Mouse (Mus musculus): ENCODE measurements around the gene Gatd1.
"Not testable (repeated sequence)": the region's sequence is repeated elsewhere in the genome, so short reads cannot be mapped to it uniquely, and the experiment has no call there.

Gatd1 gene

GRCm38 (mm10) chr7:141413809-141414584 is at the start of gene Gatd1:
Gene Gatd1, minus strand, starts transcription at chr7:141414136.
- DNase-seq (ENCODE audit: low spot score): peak; percentile 96

GRCm38 (mm10) chr7:141462333-141462821 is 48.4 kb upstream of the Gatd1 start:
- no peak for DNase-seq (ENCODE audit: low spot score)

DNA sequence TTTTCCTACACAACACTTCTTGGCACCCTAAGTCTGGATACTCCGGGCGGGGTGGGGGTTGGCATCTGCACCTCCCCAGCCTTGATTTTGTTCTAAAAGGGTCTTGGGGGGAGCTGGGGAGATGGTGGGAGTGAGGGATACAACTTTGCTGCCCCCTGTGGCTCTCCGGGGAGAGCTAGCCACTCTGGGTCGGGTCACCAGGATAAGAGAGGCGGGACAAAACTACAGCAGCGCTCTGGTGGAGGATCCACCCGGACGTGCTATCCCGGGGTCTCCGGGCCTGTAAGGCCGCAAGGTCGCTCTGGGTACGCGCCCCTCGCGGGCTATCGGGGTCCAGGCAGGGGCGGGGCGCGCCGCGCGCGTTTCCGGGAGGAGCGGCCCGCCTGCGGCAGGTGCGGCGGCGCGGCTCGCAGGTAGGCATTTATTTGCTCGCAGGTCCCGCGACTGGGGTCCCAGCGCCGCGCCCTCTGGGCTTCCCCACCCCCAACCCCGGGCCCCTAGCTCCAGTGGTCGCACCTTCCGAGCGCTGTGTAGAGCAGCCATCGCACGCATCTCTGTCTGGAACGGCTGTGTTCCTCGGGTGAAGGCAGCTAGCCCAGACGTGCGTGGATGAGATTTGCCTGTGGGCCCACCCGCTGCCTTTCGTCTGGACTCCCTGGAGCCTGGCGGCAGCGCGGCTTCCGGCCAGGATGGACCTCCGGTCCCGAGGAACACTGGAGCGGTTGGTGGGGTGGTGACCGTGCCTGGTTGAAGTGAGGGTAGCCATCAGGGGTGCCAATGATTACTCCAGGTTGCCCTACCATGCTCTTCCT is 47.8 kb upstream of the Gatd1 start:
- no peak for DNase-seq (ENCODE audit: low spot score)

DNA sequence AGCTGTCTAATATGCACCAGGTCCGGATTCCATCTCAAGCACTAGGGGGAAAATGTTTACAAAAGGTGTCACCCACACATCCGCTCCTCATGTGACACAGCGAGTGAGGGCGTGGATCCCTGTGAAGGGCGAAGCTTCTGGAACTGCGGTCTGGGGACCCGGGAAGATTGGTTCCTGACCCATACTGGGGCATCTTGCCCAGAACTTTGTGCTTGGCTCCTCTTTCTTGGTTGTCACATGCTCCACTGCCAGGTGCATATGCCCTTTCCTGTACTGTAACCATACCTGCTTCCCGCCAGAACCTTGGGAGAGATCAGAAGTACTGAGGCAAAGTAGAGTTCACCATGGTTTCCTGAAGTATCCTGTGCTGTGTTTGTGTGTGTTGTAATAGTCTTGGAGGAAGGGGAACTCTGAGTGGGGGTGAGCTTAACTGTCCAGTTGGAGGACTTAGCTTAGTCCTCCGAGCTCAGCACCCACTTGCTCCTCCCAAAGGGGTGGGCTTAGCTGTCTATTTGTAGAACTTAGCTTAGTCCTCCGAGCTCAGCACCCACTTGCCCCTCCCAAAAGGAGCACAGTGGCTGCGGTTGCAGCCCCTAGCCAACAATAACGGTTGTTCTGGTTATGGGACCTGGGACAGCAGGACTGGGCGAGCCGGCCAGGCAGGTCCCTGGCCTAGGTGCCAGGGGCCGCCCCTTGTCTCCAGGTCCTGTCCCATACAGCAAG is 46.6 kb upstream of the Gatd1 start, which contains the start of gene Cracr2b:
Cracr2b (plus strand) TSS at position 704 of the 723 bp plus-strand sequence.
- no peak for DNase-seq (ENCODE audit: low spot score)

- no peak for DNase-seq (ENCODE audit: low spot score)
Observed at GRCm38 (mm10) chr7:141460001-141460390, 46.1 kb upstream of the Gatd1 start.

DNA sequence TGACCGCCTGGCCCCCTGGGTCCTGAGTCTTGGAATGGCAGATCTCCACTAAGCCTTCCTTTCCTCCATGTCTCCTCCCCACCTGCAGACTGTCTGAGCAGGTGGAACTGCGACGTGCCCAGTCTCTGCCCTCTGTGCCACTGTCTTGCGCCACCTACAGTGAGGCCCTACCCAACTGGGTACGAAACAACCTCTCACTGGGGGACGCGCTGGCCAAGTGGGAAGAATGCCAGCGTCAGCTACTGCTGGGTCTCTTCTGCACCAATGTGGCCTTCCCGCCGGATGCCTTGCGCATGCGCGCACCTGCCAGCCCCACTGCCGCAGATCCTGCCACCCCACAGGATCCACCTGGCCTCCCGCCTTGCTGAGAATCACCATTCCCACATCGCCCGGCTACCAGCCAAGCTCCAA is 45.4 kb upstream of the Gatd1 start:
- DNase-seq (ENCODE audit: low spot score): no peak

DNA sequence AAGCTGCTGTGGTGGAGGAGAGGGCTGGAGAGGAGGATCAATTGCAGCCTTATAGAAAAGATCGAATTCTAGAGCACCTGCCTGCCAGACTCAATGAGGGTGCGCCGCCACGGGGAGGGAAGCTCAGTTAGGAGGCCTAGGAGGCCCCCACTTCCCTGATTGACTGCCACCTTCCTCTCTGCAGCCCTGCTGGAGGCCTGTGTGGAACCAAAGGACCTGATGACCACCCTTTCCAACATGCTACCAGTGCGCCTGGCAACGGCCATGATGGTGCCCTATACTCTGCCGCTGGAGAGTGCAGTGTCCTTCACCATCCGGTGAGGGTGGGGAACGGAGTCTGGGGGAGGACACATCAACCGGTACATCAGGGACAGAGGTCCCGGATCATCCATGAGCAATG is 44.7 kb upstream of the Gatd1 start:
- DNase-seq (ENCODE audit: low spot score): no peak

DNA sequence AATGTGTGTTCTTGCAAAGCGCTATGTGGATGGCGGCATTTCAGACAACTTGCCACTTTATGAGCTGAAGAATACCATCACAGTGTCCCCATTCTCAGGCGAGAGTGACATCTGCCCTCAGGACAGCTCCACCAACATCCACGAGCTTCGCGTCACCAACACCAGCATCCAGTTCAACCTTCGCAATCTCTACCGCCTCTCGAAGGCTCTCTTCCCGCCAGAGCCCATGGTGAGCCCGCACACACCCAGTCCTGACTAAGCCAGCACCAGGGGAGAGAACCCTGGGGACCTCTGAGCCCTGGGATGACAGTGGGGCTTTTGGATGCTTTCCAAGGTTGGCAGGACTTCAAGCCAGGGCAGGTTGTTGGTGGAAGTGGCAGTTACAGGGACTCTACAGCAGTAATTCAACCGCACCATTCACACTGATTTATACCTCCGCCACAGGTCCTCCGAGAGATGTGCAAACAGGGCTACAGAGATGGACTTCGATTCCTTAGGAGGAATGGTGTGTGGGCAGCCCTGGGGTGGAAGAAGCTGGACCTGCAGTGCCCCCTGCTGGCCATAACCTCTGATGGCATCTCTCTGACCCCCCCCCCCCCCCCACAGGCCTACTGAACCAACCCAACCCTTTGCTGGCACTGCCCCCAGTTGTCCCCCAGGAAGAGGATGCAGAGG is 44.2 kb upstream of the Gatd1 start:
- no peak for DNase-seq (ENCODE audit: low spot score)

DNA sequence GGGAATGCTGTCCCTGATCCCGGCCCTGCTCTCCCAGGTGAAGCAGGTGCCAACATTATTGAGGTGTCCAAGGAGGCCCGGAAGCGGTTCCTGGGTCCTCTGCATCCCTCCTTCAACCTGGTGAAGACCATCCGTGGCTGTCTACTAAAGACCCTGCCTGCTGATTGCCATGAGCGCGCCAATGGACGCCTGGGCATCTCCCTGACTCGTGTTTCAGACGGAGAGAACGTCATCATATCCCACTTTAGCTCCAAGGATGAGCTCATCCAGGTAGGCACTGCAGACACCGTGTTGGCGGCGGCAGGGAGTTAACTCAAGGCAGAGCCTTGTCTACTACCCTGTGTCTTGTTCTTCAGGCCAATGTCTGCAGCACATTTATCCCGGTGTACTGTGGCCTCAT is 43.3 kb upstream of the Gatd1 start:
- no peak for DNase-seq (ENCODE audit: low spot score)

DNA sequence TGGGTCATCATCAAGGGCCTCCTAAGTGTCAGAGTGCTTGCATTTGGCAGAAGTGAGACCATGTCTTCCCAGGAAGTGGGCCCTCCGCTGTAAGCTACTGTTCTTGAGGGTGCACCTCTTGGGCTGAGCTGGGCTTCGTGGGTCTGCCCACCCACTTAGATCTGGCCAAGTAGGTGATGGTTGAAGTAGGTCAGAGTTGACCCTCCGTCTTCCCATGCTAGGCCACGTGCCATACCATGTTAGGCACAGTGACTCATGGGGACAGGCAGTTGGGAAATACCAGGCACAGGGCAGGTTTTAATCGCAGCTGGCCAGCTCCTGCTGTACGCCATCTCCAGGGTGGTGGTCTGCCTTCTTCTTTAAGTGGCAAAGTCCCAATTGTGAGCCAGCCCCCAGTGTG is 42.8 kb upstream of the Gatd1 start:
- DNase-seq (ENCODE audit: low spot score): no peak

DNA sequence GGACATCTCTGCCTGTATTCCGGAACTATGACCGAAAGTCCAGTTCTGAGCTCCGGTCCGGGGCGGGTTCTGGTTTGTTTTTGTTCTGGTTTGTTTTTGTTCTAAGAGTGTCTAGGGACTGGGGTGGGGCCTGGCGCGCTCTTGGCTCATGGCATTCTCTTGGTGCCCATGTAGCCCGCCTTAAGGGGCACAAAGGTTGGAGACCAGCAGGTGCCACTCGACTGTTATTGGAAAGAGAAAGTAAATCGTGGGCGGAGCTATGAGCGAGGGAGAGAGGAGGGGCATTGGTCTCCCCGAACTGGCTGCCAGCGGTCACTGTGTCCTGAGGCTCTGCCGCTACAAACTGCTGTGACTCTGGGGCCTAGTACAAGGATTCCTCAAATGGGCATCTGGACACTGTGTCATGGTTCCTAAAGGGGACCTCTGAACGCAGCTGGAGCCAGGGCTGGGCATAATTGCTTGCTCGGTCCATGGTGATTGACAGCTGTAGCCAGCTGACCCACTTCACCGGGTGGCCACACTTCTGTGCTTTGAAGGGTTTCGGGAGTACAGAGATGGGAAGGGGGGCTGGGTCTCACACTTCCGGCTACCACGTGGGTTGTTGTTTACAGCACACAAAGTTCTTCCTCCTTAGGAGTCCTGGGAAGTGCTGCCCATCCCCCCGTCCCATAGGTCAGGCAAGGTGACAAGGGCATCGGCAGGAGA is 41.8 kb upstream of the Gatd1 start:
- DNase-seq (ENCODE audit: low spot score): no peak

DNA sequence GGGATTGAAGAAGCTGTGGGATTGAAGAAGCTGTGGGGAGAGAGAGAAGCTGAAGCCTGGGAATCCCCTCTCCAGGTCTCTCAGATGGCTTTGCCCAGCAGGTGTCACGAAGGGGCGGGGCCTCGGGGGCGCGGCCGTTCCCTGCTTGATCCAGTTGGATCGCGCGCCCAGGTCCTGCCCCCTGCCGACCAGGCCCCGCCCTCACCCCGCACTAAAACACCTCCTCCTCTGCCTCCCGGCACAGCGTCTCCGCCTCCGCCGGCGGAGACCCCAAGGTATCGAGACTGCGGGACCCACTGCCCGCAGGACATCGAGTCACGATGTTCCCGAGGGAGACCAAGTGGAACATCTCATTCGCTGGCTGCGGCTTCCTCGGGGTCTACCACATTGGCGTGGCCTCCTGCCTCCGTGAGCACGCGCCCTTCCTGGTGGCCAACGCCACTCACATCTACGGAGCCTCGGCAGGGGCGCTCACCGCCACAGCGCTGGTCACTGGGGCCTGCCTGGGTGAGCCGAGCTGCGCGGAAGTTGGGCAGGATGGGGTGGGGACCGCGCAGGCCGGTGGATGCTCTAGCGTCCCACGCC is 41.1 kb upstream of the Gatd1 start, which contains the start of gene Pnpla2:
Pnpla2 (plus strand) TSS at position 232 of the 585 bp plus-strand sequence.
- peak; percentile 81 for DNase-seq (ENCODE audit: low spot score)

DNA sequence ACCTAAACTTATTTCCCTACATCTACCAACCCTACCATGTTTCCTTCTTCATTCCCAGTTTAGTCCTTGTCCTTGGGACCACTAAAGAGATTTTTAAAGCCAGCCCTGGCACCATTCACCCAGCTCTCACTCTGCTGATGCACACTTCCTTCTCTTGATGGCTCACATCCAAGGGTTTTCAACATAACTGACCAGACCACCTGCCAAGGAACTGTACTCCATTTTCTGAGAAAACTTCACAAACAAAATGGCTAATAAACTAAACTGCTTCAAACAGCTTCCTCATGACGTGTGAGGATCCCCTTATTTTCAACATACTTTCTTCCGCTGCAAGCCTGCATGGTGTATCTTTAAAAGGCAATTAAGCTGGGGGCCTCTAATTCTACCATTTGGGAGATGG is 39.7 kb upstream of the Gatd1 start:
- no peak for DNase-seq (ENCODE audit: low spot score)

- DNase-seq (ENCODE audit: low spot score): no peak
Observed at GRCm38 (mm10) chr7:141451928-141452327, 38.0 kb upstream of the Gatd1 start.

- peak; percentile 92 for DNase-seq (ENCODE audit: low spot score)
Observed at GRCm38 (mm10) chr7:141447110-141447991, 33.4 kb upstream of the Gatd1 start, which contains the start of gene Rplp2. Gene Rplp2, plus strand, starts transcription at chr7:141447370.

- not testable (repeated sequence) for DNase-seq (ENCODE audit: low spot score)
Observed at GRCm38 (mm10) chr7:141446374-141446773, 32.4 kb upstream of the Gatd1 start.

- DNase-seq (ENCODE audit: low spot score): no peak
Observed at GRCm38 (mm10) chr7:141443828-141444237, 29.9 kb upstream of the Gatd1 start, which contains the start of gene Pidd1. Gene Pidd1, minus strand, starts transcription at chr7:141444025.

- no peak for DNase-seq (ENCODE audit: low spot score)
Observed at GRCm38 (mm10) chr7:141443081-141443821, 29.3 kb upstream of the Gatd1 start.

GRCm38 (mm10) chr7:141442199-141442598 is 28.3 kb upstream of the Gatd1 start:
- DNase-seq (ENCODE audit: low spot score): no peak

Data from left cerebral cortex, adult 11 months (tissue).